Mouse (Mus musculus) hindbrain, embryonic 12.5 days (tissue): ENCODE data around the gene Myh3. TPM values are rescaled to one million over a fixed set of nuclear protein-coding genes. Genes with fewer than 3 reads are reported as not detected.

Experiments
- ATAC-seq: fragments of 200-750 bp; cut with Nextera tagmentation; 2 replicates; pipeline ENCODE4 v1.8.0; 2017; ENCODE audit warnings: moderate TSS enrichment; ENCODE audit not compliant: low FRiP score
- H3K27ac ChIP-seq: fragments of 300-500 bp; sonication (generic); 2 replicates; pipeline ENCODE4 v1.5.1; 2016; ENCODE audit warnings: mild to moderate bottlenecking
- H3K27me3 ChIP-seq: fragments of 300-500 bp; sonication (generic); 2 replicates; pipeline ENCODE4 v1.6.1; 2016; ENCODE audit warnings: mild to moderate bottlenecking
- H3K36me3 ChIP-seq: fragments of 300-500 bp; sonication (generic); 2 replicates; pipeline ENCODE4 v1.6.1; 2016; ENCODE audit warnings: mild to moderate bottlenecking
- H3K4me1 ChIP-seq: fragments of 300-500 bp; sonication (generic); 2 replicates; pipeline ENCODE4 v1.6.1; 2016
- H3K4me2 ChIP-seq: fragments of 300-500 bp; sonication (generic); replicated peaks from 2 replicates; pipeline ENCODE4 v1.6.1; 2016; ENCODE audit warnings: mild to moderate bottlenecking
- H3K4me3 ChIP-seq: fragments of 300-500 bp; sonication (generic); 2 replicates; pipeline ENCODE4 v1.5.1; 2016; ENCODE audit warnings: mild to moderate bottlenecking
- H3K9ac ChIP-seq: fragments of 300-500 bp; sonication (generic); 2 replicates; pipeline ENCODE4 v1.6.1; 2016; ENCODE audit warnings: mild to moderate bottlenecking, moderate library complexity
- H3K9me3 ChIP-seq: fragments of 300-500 bp; sonication (generic); replicated peaks from 2 replicates; pipeline ENCODE4 v1.6.1; 2016; ENCODE audit warnings: mild to moderate bottlenecking
- WGBS: fragments of 180-500 bp; shearing (Covaris S2); methylation state at CpG from one replicate; pipeline ENCODE4 v1.1.7; 2016; 5-methylcytosine and 5-hydroxymethylcytosine counted together
- polyA plus RNA-seq: library from polyadenylated mRNA; unstranded; fragments of >200 nt; fragmentation: Nextera tagmentation; extraction: Ambion mirVana; gene quantifications from 2 replicates; pipeline ENCODE4 v1.2.1, GENCODE M21; 2016

The Myh3 gene
- 4.3 and 26.2 TPM in 2 replicates for polyA plus RNA-seq

GRCm38 (mm10) chr11:67078000-67078399 lies at the start of gene Myh3:
Myh3 (plus strand) TSS chr11:67078300.
- Histone ChIP-seq H3K4me2 (no peak within 1 kb of the TSS), H3K4me3 (no peak within 1 kb of the TSS), H3K4me1 (peaks cover 28% of the 10 kb centered on the region), H3K27me3 (0 out of 2 replicates have a peak, but pooled peaks cover 11% of the 10 kb centered on the region), H3K9me3 (no peaks in the 10 kb centered on the region), H3K9ac (no peak within 1 kb of the TSS), H3K36me3 (no peaks in the 10 kb centered on the region), H3K27ac (no peak within 1 kb of the TSS)
- 89% methylated on average over 5 of the region's 5 CpGs for WGBS
- ATAC-seq: no peak

GRCm38 (mm10) chr11:67030904-67031602 lies 47.0 kb upstream of the Myh3 start:
- H3K9ac ChIP-seq: no peak overlapping the region
- H3K27ac ChIP-seq: no peak overlapping the region
- H3K4me2 ChIP-seq: no peak overlapping the region
- no peaks in the 10 kb centered on the region for H3K27me3 ChIP-seq
- H3K9me3 ChIP-seq: no peaks in the 10 kb centered on the region
- H3K4me1 ChIP-seq: no peaks in the 10 kb centered on the region
- no peak for ATAC-seq
- H3K4me3 ChIP-seq: no peak overlapping the region
- WGBS: 55% methylated on average over 16 of the region's 16 CpGs
- H3K36me3 ChIP-seq: no peaks in the 10 kb centered on the region

GRCm38 (mm10) chr11:67031603-67031915 lies 46.5 kb upstream of the Myh3 start:
- WGBS: 81% methylated on average over 2 of the region's 2 CpGs
- no peak overlapping the region for H3K27ac ChIP-seq
- H3K4me2 ChIP-seq: no peak overlapping the region
- no peak overlapping the region for H3K4me3 ChIP-seq
- no peaks in the 10 kb centered on the region for H3K36me3 ChIP-seq
- no peaks in the 10 kb centered on the region for H3K27me3 ChIP-seq
- H3K9ac ChIP-seq: no peak overlapping the region
- ATAC-seq: no peak
- H3K9me3 ChIP-seq: no peaks in the 10 kb centered on the region
- H3K4me1 ChIP-seq: no peaks in the 10 kb centered on the region

GRCm38 (mm10) chr11:67034775-67035485 lies 43.2 kb upstream of the Myh3 start:
- Histone ChIP-seq H3K27me3 (no peaks in the 10 kb centered on the region), H3K4me2 (no peak overlapping the region), H3K4me3 (no peak overlapping the region), H3K27ac (no peak overlapping the region), H3K36me3 (peaks cover 20% of the 10 kb centered on the region), H3K9ac (no peak overlapping the region), H3K9me3 (no peaks in the 10 kb centered on the region), H3K4me1 (no peaks in the 10 kb centered on the region)
- 82% methylated on average over 4 of the region's 4 CpGs for WGBS
- no peak for ATAC-seq

GRCm38 (mm10) chr11:67036229-67036628 lies 41.9 kb upstream of the Myh3 start:
- H3K36me3 ChIP-seq: peaks cover 33% of the 10 kb centered on the region
- no peak overlapping the region for H3K27ac ChIP-seq
- no peak overlapping the region for H3K4me2 ChIP-seq
- H3K9me3 ChIP-seq: no peaks in the 10 kb centered on the region
- no peak overlapping the region for H3K9ac ChIP-seq
- H3K4me3 ChIP-seq: no peak overlapping the region
- 96% methylated on average over 6 of the region's 6 CpGs for WGBS
- no peak for ATAC-seq
- H3K4me1 ChIP-seq: no peaks in the 10 kb centered on the region
- no peaks in the 10 kb centered on the region for H3K27me3 ChIP-seq

GRCm38 (mm10) chr11:67036892-67037291 lies 41.2 kb upstream of the Myh3 start:
- H3K9ac ChIP-seq: no peak overlapping the region
- H3K36me3 ChIP-seq: peaks cover 40% of the 10 kb centered on the region
- ATAC-seq: no peak
- H3K4me2 ChIP-seq: no peak overlapping the region
- H3K4me3 ChIP-seq: no peak overlapping the region
- WGBS: 94% methylated on average over 9 of the region's 9 CpGs
- H3K27me3 ChIP-seq: no peaks in the 10 kb centered on the region
- no peaks in the 10 kb centered on the region for H3K9me3 ChIP-seq
- no peak overlapping the region for H3K27ac ChIP-seq
- H3K4me1 ChIP-seq: no peaks in the 10 kb centered on the region

- no peak for ATAC-seq
- Histone ChIP-seq H3K4me1 (no peaks in the 10 kb centered on the region), H3K36me3 (peaks cover 41% of the 10 kb centered on the region), H3K9ac (no peak overlapping the region), H3K27me3 (no peaks in the 10 kb centered on the region), H3K9me3 (no peaks in the 10 kb centered on the region), H3K4me2 (no peak overlapping the region), H3K4me3 (no peak overlapping the region), H3K27ac (no peak overlapping the region)
- 94% methylated on average over 3 of the region's 3 CpGs for WGBS
Observed at GRCm38 (mm10) chr11:67039799-67040198, 38.3 kb upstream of the Myh3 start.

GRCm38 (mm10) chr11:67040483-67040882 lies 37.6 kb upstream of the Myh3 start:
- Histone ChIP-seq H3K36me3 (peaks cover 41% of the 10 kb centered on the region), H3K9me3 (no peaks in the 10 kb centered on the region), H3K27me3 (no peaks in the 10 kb centered on the region), H3K4me3 (no peak overlapping the region), H3K27ac (no peak overlapping the region), H3K4me1 (no peaks in the 10 kb centered on the region), H3K9ac (no peak overlapping the region), H3K4me2 (no peak overlapping the region)
- WGBS: 96% methylated on average over 6 of the region's 6 CpGs
- no peak for ATAC-seq

GRCm38 (mm10) chr11:67043007-67043406 lies 35.1 kb upstream of the Myh3 start:
- no peak for ATAC-seq
- Histone ChIP-seq H3K4me3 (no peak overlapping the region), H3K36me3 (peaks cover 49% of the 10 kb centered on the region), H3K27ac (no peak overlapping the region), H3K9me3 (no peaks in the 10 kb centered on the region), H3K27me3 (no peaks in the 10 kb centered on the region), H3K4me1 (no peaks in the 10 kb centered on the region), H3K9ac (no peak overlapping the region), H3K4me2 (no peak overlapping the region)
- WGBS: 34% methylated on average over 8 of the region's 8 CpGs

- ATAC-seq: no peak
- no peaks in the 10 kb centered on the region for H3K9me3 ChIP-seq
- 86% methylated on average over 6 of the region's 6 CpGs for WGBS
- H3K4me2 ChIP-seq: no peak overlapping the region
- H3K27ac ChIP-seq: no peak overlapping the region
- no peak overlapping the region for H3K4me3 ChIP-seq
- H3K9ac ChIP-seq: no peak overlapping the region
- H3K4me1 ChIP-seq: no peaks in the 10 kb centered on the region
- H3K36me3 ChIP-seq: peaks cover 38% of the 10 kb centered on the region
- H3K27me3 ChIP-seq: no peaks in the 10 kb centered on the region
Observed at GRCm38 (mm10) chr11:67044959-67045358, 33.1 kb upstream of the Myh3 start.

GRCm38 (mm10) chr11:67047199-67047598 lies 30.9 kb upstream of the Myh3 start:
- H3K27me3 ChIP-seq: no peaks in the 10 kb centered on the region
- H3K27ac ChIP-seq: no peak overlapping the region
- H3K4me3 ChIP-seq: no peak overlapping the region
- WGBS: 95% methylated on average over 5 of the region's 5 CpGs
- H3K9me3 ChIP-seq: no peaks in the 10 kb centered on the region
- H3K4me2 ChIP-seq: no peak overlapping the region
- H3K36me3 ChIP-seq: peaks cover 19% of the 10 kb centered on the region
- peaks cover 7% of the 10 kb centered on the region for H3K4me1 ChIP-seq
- no peak overlapping the region for H3K9ac ChIP-seq
- no peak for ATAC-seq

GRCm38 (mm10) chr11:67048496-67048895 lies 29.6 kb upstream of the Myh3 start:
- no peak for ATAC-seq
- no peak overlapping the region for H3K4me2 ChIP-seq
- no peak overlapping the region for H3K9ac ChIP-seq
- peaks cover 19% of the 10 kb centered on the region for H3K36me3 ChIP-seq
- no peak overlapping the region for H3K27ac ChIP-seq
- WGBS: 89% methylated on average over 8 of the region's 8 CpGs
- H3K4me3 ChIP-seq: no peak overlapping the region
- H3K9me3 ChIP-seq: no peaks in the 10 kb centered on the region
- H3K4me1 ChIP-seq: peaks cover 13% of the 10 kb centered on the region
- no peaks in the 10 kb centered on the region for H3K27me3 ChIP-seq

GRCm38 (mm10) chr11:67049256-67049655 lies 28.8 kb upstream of the Myh3 start:
- peaks cover 20% of the 10 kb centered on the region for H3K4me1 ChIP-seq

More at GRCm38 (mm10) chr11:67049256-67049655, 28.8 kb upstream of the Myh3 start:
- H3K9me3 ChIP-seq: no peaks in the 10 kb centered on the region
- H3K27ac ChIP-seq: no peak overlapping the region
- no peak overlapping the region for H3K9ac ChIP-seq
- WGBS: 91% methylated on average over 3 of the region's 3 CpGs
- H3K4me2 ChIP-seq: no peak overlapping the region
- H3K4me3 ChIP-seq: no peak overlapping the region
- ATAC-seq: no peak
- no peaks in the 10 kb centered on the region for H3K27me3 ChIP-seq
- H3K36me3 ChIP-seq: peaks cover 24% of the 10 kb centered on the region
